Mouse (Mus musculus): Measurements from ENCODE around the gene Gxylt2. TPM values are rescaled to one million over a fixed set of nuclear protein-coding genes. Genes with fewer than 3 reads are reported as not detected.

The Gxylt2 gene
- polyA plus RNA-seq, 1 experiment from 2014 or later: 1.1 TPM

- Histone ChIP-seq H3K9me3 (ENCODE audit: control insufficient read depth, low read length) (no peaks in the 10 kb centered on the region), H3K9ac (ENCODE audit: low read depth, low read length) (no peak overlapping the region), H3K27ac (ENCODE audit: low read depth, low read length) (no peak overlapping the region), H3K36me3 (ENCODE audit: control insufficient read depth, insufficient read depth, low read length) (no peaks in the 10 kb centered on the region), H3K27me3 (replicated peaks; ENCODE audit: control insufficient read depth, insufficient read depth, low read length) (no peaks in the 10 kb centered on the region), H3K4me2 (ENCODE audit: low read length) (no peak overlapping the region), H3K4me3 (ENCODE audit: low read length) (no peak overlapping the region), H3K4me1 (ENCODE audit: control insufficient read depth, insufficient read depth, low read depth, low read length) (peaks cover 1% of the 10 kb centered on the region; the same call in 1 of the 2 replicates)
- ATAC-seq: no peak
- 86% methylated on average over 7 of the region's 7 CpGs for WGBS
These were observed 28.1 kb upstream of the Gxylt2 start for GRCm38 (mm10) chr6:100676461-100676860.

DNA sequence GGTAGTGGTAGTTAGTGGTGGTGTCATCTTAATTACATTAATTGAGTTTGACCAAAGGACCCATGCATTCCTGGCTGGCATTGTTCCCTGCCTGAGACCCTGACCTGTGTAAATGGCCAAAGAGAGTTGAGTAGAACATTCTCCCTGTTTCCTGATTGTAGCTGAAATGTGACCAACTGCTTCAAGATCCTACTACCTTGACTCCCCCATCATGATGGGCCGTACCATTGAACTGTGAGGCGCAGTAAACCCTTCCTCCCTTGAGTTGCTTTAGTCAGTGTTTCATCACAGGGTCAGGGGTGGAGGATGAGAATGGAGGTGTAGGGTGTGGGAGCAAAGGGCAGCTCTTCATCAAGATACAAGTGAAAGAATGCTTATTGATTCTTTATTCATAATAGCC, 25.9 kb upstream of the Gxylt2 start:
- WGBS: 79% methylated on average over 2 of the region's 2 CpGs
- no peaks in the 10 kb centered on the region for H3K4me1 ChIP-seq (ENCODE audit: control insufficient read depth, insufficient read depth, low read depth, low read length)
- no peak for ATAC-seq

GRCm38 (mm10) chr6:100686341-100686740, 18.2 kb upstream of the Gxylt2 start:
- Histone ChIP-seq H3K4me1 (ENCODE audit: control insufficient read depth, insufficient read depth, low read depth, low read length) (no peaks in the 10 kb centered on the region), H3K9ac (ENCODE audit: low read depth, low read length) (no peak overlapping the region), H3K27ac (ENCODE audit: low read depth, low read length) (no peak overlapping the region), H3K27me3 (replicated peaks; ENCODE audit: control insufficient read depth, insufficient read depth, low read length) (no peaks in the 10 kb centered on the region), H3K4me2 (ENCODE audit: low read length) (no peak overlapping the region), H3K9me3 (ENCODE audit: control insufficient read depth, low read length) (no peaks in the 10 kb centered on the region), H3K4me3 (ENCODE audit: low read length) (no peak overlapping the region), H3K36me3 (ENCODE audit: control insufficient read depth, insufficient read depth, low read length) (no peaks in the 10 kb centered on the region)
- no peak for ATAC-seq
- 75% methylated on average over 2 of the region's 2 CpGs for WGBS

More for the DNA sequence above, 25.9 kb upstream of the Gxylt2 start:
- Histone ChIP-seq H3K4me3 (ENCODE audit: low read length) (no peak overlapping the region), H3K9me3 (ENCODE audit: control insufficient read depth, low read length) (no peaks in the 10 kb centered on the region), H3K27ac (ENCODE audit: low read depth, low read length) (no peak overlapping the region), H3K36me3 (ENCODE audit: control insufficient read depth, insufficient read depth, low read length) (no peaks in the 10 kb centered on the region), H3K27me3 (replicated peaks; ENCODE audit: control insufficient read depth, insufficient read depth, low read length) (no peaks in the 10 kb centered on the region), H3K4me2 (ENCODE audit: low read length) (no peak overlapping the region), H3K9ac (ENCODE audit: low read depth, low read length) (no peak overlapping the region)

- no peak overlapping the region for H3K9ac ChIP-seq (ENCODE audit: low read depth, low read length)
- peaks cover 5% of the 10 kb centered on the region for H3K4me1 ChIP-seq (ENCODE audit: control insufficient read depth, insufficient read depth, low read depth, low read length)
- peaks cover 4% of the 10 kb centered on the region for H3K27me3 ChIP-seq (replicated peaks; ENCODE audit: control insufficient read depth, insufficient read depth, low read length)
- no peaks in the 10 kb centered on the region; the same call in 1 of the 2 replicates for H3K9me3 ChIP-seq (ENCODE audit: control insufficient read depth, low read length)
- no peak for ATAC-seq
- H3K4me2 ChIP-seq (ENCODE audit: low read length): no peak overlapping the region
- no peak overlapping the region for H3K27ac ChIP-seq (ENCODE audit: low read depth, low read length)
- no peaks in the 10 kb centered on the region for H3K36me3 ChIP-seq (ENCODE audit: control insufficient read depth, insufficient read depth, low read length)
- 89% methylated on average over 5 of the region's 5 CpGs for WGBS
- H3K4me3 ChIP-seq (ENCODE audit: low read length): no peak overlapping the region
These were observed 4.5 kb upstream of the Gxylt2 start for GRCm38 (mm10) chr6:100699986-100700385.

DNA sequence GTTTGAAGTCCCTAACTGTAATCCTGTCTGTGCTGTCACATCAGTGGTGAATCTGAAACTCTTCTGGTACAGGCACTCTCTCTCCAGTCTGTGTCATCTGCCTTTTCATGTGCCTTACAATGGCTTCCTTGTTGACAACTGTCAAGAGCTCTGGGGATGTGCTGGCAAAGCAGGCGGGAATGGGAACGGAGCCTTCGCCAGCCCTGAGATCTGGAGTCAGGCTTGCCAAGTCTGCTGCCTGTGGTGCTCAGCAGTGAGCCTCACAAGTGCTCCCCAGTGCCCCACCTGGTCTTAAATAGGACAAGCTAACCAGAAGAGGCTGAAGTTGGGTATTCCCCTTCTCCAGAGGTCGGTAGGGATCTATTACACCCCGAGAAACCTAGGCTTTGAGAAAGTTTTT, 3.8 kb upstream of the Gxylt2 start:
- peaks cover 12% of the 10 kb centered on the region for H3K4me1 ChIP-seq (ENCODE audit: control insufficient read depth, insufficient read depth, low read depth, low read length)
- no peak overlapping the region for H3K27ac ChIP-seq (ENCODE audit: low read depth, low read length)
- H3K4me3 ChIP-seq (ENCODE audit: low read length): no peak overlapping the region
- no peak for ATAC-seq
- no peak overlapping the region for H3K9ac ChIP-seq (ENCODE audit: low read depth, low read length)
- no peaks in the 10 kb centered on the region for H3K36me3 ChIP-seq (ENCODE audit: control insufficient read depth, insufficient read depth, low read length)
- H3K4me2 ChIP-seq (ENCODE audit: low read length): no peak overlapping the region
- peaks cover 4% of the 10 kb centered on the region for H3K27me3 ChIP-seq (replicated peaks; ENCODE audit: control insufficient read depth, insufficient read depth, low read length)
- no peaks in the 10 kb centered on the region; the same call in 1 of the 2 replicates for H3K9me3 ChIP-seq (ENCODE audit: control insufficient read depth, low read length)
- 44% methylated on average over 5 of the region's 5 CpGs for WGBS

GRCm38 (mm10) chr6:100704197-100704573, 349 bp upstream of the Gxylt2 start:
- H3K27me3 ChIP-seq (replicated peaks; ENCODE audit: control insufficient read depth, insufficient read depth, low read length): peaks cover 4% of the 10 kb centered on the region
- peak overlapping the region; percentile 99 for H3K4me2 ChIP-seq (ENCODE audit: low read length)
- H3K4me1 ChIP-seq (ENCODE audit: control insufficient read depth, insufficient read depth, low read depth, low read length): peaks cover 12% of the 10 kb centered on the region
- no peaks in the 10 kb centered on the region for H3K36me3 ChIP-seq (ENCODE audit: control insufficient read depth, insufficient read depth, low read length)
- no peaks in the 10 kb centered on the region; the same call in 1 of the 2 replicates for H3K9me3 ChIP-seq (ENCODE audit: control insufficient read depth, low read length)
- peak; percentile 21; the same call in 1 of the 2 replicates for ATAC-seq
- peak overlapping the region; percentile 77 for H3K4me3 ChIP-seq (ENCODE audit: low read length)
- no peak overlapping the region for H3K27ac ChIP-seq (ENCODE audit: low read depth, low read length)
- 26% methylated on average over 8 of the region's 8 CpGs for WGBS
- H3K9ac ChIP-seq (ENCODE audit: low read depth, low read length): peak overlapping the region; percentile 80

DNA sequence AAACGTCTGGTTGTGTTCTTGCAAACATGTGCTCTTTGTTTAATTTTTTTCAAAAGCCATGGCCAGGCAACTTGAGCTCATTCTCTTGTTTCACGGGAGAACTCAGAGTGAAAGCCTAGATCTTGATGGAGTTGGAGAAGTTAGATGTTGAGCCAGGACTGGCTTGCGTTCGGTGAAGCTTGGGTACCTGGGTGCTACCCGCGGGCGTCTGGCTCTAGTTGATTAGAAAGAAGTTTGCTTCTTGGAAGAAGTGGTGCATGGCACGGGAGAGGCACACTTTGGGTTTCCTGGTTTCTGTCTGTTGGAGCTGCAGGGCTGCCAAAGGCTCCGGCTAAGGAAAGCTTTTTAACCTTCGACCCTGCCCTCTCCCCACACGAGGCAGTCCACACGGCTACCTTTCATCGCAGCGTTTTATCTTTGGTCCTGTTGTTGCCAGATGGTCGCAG, 855 bp downstream of the Gxylt2 start:
- peak overlapping the region; percentile 77 for H3K4me3 ChIP-seq (ENCODE audit: low read length)
- no peak overlapping the region for H3K27ac ChIP-seq (ENCODE audit: low read depth, low read length)
- peaks cover 4% of the 10 kb centered on the region for H3K27me3 ChIP-seq (replicated peaks; ENCODE audit: control insufficient read depth, insufficient read depth, low read length)
- peak overlapping the region; percentile 80; the same call in 1 of the 2 replicates for H3K9ac ChIP-seq (ENCODE audit: low read depth, low read length)
- 2% methylated on average over 15 of the region's 15 CpGs for WGBS
- H3K4me1 ChIP-seq (ENCODE audit: control insufficient read depth, insufficient read depth, low read depth, low read length): peaks cover 12% of the 10 kb centered on the region
- H3K36me3 ChIP-seq (ENCODE audit: control insufficient read depth, insufficient read depth, low read length): no peaks in the 10 kb centered on the region
- ATAC-seq: no peak
- no peaks in the 10 kb centered on the region; the same call in 1 of the 2 replicates for H3K9me3 ChIP-seq (ENCODE audit: control insufficient read depth, low read length)
- H3K4me2 ChIP-seq (ENCODE audit: low read length): peak overlapping the region; percentile 99

- H3K9me3 ChIP-seq (ENCODE audit: control insufficient read depth, low read length): no peaks in the 10 kb centered on the region; the same call in 1 of the 2 replicates
- no peak overlapping the region for H3K4me3 ChIP-seq (ENCODE audit: low read length)
- H3K4me2 ChIP-seq (ENCODE audit: low read length): no peak overlapping the region
- ATAC-seq: no peak
- no peaks in the 10 kb centered on the region for H3K36me3 ChIP-seq (ENCODE audit: control insufficient read depth, insufficient read depth, low read length)
- peaks cover 4% of the 10 kb centered on the region for H3K27me3 ChIP-seq (replicated peaks; ENCODE audit: control insufficient read depth, insufficient read depth, low read length)
- peaks cover 12% of the 10 kb centered on the region for H3K4me1 ChIP-seq (ENCODE audit: control insufficient read depth, insufficient read depth, low read depth, low read length)
- H3K9ac ChIP-seq (ENCODE audit: low read depth, low read length): no peak overlapping the region
- WGBS: 70% methylated on average over 6 of the region's 6 CpGs
- H3K27ac ChIP-seq (ENCODE audit: low read depth, low read length): no peak overlapping the region
These were observed 2.3 kb downstream of the Gxylt2 start for GRCm38 (mm10) chr6:100706861-100707260.

DNA sequence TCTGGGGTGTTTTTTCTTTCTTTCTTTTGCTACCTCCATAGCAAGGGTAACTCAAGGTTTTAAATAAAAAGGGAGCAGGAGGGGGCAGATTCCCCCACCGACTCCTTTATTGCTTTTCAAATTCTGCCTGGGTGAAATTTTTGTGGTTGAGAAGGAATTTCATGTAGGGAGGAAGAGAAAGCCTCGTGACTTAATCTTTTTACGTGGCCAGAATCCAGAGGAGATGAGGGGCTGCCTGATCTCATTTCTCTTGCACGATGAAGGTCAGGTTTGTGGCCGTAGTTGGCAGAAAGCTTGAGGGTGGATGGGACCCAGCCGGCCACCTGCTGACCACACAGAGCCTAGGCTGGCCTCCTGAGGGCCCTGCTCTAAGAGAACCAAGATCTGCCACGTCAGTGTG, 3.0 kb downstream of the Gxylt2 start:
- Histone ChIP-seq H3K4me3 (ENCODE audit: low read length) (no peak overlapping the region), H3K9ac (ENCODE audit: low read depth, low read length) (no peak overlapping the region), H3K36me3 (ENCODE audit: control insufficient read depth, insufficient read depth, low read length) (no peaks in the 10 kb centered on the region), H3K27me3 (replicated peaks; ENCODE audit: control insufficient read depth, insufficient read depth, low read length) (peaks cover 4% of the 10 kb centered on the region), H3K4me2 (ENCODE audit: low read length) (no peak overlapping the region), H3K4me1 (ENCODE audit: control insufficient read depth, insufficient read depth, low read depth, low read length) (peaks cover 12% of the 10 kb centered on the region), H3K9me3 (ENCODE audit: control insufficient read depth, low read length) (no peaks in the 10 kb centered on the region; the same call in 1 of the 2 replicates), H3K27ac (ENCODE audit: low read depth, low read length) (no peak overlapping the region)
- no peak for ATAC-seq
- WGBS: 55% methylated on average over 7 of the region's 7 CpGs

DNA sequence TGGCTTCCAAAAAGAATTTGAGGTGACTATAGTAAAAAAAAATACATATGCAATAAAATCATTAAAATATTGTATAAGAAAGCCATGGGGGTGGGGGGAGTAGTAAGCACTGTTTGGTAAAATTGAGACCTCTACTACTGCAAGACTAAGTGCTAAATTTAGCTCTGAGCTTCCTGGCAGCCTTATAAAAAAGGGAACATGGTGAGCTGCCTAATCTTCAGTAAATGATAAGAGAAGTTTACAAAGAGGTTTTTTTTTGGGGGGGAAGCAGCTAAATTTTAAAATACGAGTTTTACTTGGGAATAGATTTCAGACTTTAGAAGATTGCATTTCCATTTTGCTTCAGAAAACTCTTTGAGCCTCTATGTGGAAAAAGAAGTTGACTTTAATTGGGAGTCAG, 3.7 kb downstream of the Gxylt2 start:
- ATAC-seq: no peak
- H3K27me3 ChIP-seq (replicated peaks; ENCODE audit: control insufficient read depth, insufficient read depth, low read length): peaks cover 3% of the 10 kb centered on the region
- H3K36me3 ChIP-seq (ENCODE audit: control insufficient read depth, insufficient read depth, low read length): no peaks in the 10 kb centered on the region
- H3K4me2 ChIP-seq (ENCODE audit: low read length): no peak overlapping the region
- no peak overlapping the region for H3K9ac ChIP-seq (ENCODE audit: low read depth, low read length)
- no peak overlapping the region for H3K4me3 ChIP-seq (ENCODE audit: low read length)
- WGBS: 89% methylated on average over 1 of the region's 1 CpGs
- H3K9me3 ChIP-seq (ENCODE audit: control insufficient read depth, low read length): no peaks in the 10 kb centered on the region
- H3K27ac ChIP-seq (ENCODE audit: low read depth, low read length): no peak overlapping the region
- peaks cover 12% of the 10 kb centered on the region for H3K4me1 ChIP-seq (ENCODE audit: control insufficient read depth, insufficient read depth, low read depth, low read length)
